Comparison of ENCODE assay signal across 12 mouse cellular contexts in the genomic region with DNA sequence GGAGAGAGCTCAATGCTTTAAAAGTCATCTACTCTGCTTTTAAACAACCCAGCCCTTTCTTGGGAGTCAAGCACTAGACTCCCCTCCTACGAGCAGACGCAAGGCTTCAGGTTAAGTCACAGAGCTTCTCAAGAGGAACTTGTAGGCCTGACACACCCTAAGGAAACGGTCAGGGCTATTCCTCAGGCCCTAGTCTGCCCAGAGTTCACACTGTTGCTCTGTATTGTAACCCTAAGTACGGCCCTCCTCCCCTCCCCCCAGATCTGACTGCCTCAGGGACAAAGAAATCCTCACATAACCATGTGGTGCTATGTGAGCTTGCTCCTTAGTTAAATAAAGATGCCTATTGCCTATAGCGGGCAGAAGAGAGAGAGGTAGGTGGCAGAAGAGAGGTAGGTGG.
"Had no signal": no experiment of that assay in that cellular context is flagged by ENCODE, and none has a peak within 500 bp of the region (broad histone marks: within the 10 kb centered on the region; RNA-seq: fewer than 3 reads in every experiment).

No protein-coding gene starts in this region.

- H3K27me3 ChIP-seq: liver, embryonic 12.5 days; liver, embryonic 15.5 days had no signal

- ATAC-seq: liver, embryonic 12.5 days had no signal

- H3K4me3 ChIP-seq: limb, embryonic 10.5 days; limb, embryonic 13.5 days; liver, embryonic 12.5 days; liver, embryonic 15.5 days had no signal

- DNase-seq: kidney, adult 2 months; kidney, postnatal 25 days; liver; midbrain, embryonic 14.5 days; thymus, adult 18-20 months; thymus, postnatal 36 days had no signal

- H3K27ac ChIP-seq: kidney, postnatal 0 days; limb, embryonic 10.5 days; limb, embryonic 13.5 days; liver, embryonic 12.5 days; liver, embryonic 15.5 days had no signal

- H3K4me2 ChIP-seq: limb, embryonic 13.5 days; liver, embryonic 12.5 days; liver, embryonic 15.5 days; midbrain, embryonic 11.5 days had no signal

- H3K9me3 ChIP-seq: limb, embryonic 10.5 days; limb, embryonic 13.5 days; liver, embryonic 12.5 days; liver, embryonic 15.5 days had no signal

- H3K9ac ChIP-seq: limb, embryonic 13.5 days; liver, embryonic 12.5 days; liver, embryonic 15.5 days had no signal
